Mouse (Mus musculus) cerebellum, postnatal 14 days (tissue): ENCODE measurements at regions not wholly inside any gene's neighbourhood (a gene's known extent, or its start where the extent isn't known, plus 50 kb on each side); places are given as distances from the start of the nearest gene placed in this dataset.

Source experiments
- DNase-seq, 2 experiments: peaks; one replicate each; pipeline ENCODE4 v3.0.0; 2021; ENCODE audit warnings: mixed read lengths in 2 of 2

DNA sequence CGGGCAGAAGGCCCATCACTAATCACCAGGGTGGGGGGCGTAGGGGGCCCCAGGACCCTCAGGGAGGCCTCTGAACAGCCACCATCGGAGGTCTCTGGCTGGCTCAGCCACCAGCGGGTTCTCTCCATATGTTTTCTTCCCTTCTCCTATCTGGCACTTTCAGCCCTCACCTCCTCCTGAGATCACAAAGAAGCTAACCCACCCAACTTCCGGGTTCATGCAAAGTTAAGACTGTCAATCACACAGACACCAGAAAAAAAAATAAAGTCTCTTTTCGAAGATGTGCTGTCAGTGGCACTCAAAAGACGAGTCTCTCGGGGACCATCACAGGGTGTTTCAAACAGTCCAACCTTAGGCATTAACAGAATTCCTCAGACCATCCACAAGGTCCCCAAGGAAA is 314.2 kb downstream of the Sox9 start:
- DNase-seq: no peak

DNA sequence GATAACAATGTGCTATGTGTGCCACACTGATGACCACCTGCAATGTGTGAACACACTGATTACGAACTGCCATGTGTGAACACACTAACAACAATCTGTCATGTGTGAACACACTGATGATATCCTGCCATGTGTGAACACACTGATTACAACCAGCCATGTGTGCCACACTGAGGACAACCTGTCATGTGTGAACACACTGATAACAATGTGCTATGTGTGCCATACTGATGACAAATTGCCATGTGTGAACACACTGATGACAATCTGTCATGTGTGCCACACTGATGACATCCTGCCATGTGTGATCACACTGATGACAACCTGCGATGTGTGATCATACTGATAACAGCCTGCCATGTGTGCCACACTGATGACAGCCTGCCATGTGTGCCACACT is 316.3 kb downstream of the Sox9 start:
- DNase-seq: no peak

DNA sequence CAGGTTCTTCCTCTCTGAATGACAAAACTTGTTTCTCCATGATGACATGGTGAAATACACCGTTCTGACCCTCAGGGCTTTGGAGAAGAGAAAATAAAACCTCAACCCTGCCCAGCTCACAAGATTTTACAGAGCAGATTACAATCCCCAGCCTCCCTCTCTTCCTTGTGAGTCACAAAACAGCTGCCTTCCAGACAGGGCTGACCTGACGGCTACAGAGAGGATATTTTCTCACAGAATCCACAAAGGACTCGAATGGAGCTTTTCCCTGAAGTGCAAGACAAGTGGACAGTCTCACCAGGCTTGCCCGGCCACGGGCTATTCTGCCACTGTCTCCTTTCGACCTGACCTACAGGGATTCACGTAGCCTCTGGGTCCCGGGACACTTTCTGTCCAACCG is 318.8 kb downstream of the Sox9 start:
- DNase-seq: no peak

DNA sequence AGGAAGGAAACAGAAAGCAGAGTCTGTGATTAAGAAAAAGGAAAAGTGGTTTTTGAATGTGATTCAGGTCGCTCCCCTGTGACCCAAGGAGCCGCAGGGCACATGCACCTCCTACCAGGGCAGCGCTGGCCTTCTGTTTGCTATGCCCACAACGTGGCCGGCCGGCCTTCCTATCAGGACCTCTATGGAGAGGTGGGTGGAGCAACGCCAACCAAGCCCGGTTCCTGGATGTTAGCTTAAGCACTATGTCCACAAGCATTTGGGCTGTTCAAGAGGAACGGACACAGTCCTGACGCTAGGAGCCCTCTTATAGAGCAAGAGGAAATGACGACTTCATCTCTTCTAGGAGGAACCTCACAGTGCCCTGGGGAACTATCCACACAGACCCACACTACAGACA is 319.5 kb downstream of the Sox9 start:
- DNase-seq: peak in 1 of 2 experiments; percentile 28

DNA sequence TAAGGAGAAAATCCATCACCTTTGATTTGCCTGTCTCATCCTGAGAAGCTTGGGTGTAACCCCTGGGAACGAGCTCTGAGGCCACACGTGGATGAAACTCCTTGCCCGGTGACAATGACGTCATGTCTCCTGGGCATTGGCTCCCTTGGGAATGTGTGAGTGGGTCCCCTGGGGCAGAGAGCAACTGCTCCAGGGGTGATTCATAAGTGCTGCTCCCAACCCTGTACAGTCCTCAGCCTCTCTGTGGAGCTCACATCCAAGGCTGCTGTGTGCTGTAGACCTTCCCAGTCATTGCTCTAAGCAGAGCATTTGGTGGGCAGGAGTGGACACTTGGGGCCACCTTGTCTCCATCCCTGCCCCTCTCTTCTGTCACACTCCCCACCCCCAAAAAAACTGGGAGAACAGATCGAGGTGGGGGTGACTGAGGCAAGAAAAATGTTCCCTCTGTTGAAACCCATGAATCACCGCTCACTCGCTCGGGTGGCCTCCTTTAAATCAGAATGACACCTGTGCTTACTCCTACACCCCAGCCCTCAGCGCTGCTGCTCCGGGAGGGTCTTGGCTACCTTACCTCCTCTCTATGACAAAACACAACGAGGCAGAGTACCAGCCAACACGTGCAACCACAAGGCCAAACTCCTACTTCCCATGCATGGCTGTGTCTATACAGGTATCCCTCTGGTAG is 321.3 kb downstream of the Sox9 start:
- DNase-seq: no peak

DNA sequence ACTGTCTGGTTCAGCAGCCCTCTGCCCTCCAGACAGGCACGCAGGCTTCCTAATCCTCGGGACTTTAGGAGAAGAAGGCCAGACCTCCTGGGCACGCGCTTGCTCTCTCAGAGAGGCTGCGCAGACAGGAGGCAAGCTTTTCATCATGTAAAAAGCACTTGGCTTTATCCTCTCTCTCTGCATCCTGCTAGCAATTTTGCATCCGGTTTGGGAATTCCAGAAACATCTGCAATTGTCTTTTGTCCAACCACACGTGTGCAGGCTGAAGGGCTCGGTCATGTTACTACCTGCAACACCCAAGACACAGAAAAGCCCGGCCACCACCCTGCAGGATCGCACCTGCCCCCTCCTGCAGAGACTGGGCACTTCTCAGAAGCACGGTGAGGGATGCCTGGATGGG is 323.3 kb downstream of the Sox9 start:
- DNase-seq: no peak

DNA sequence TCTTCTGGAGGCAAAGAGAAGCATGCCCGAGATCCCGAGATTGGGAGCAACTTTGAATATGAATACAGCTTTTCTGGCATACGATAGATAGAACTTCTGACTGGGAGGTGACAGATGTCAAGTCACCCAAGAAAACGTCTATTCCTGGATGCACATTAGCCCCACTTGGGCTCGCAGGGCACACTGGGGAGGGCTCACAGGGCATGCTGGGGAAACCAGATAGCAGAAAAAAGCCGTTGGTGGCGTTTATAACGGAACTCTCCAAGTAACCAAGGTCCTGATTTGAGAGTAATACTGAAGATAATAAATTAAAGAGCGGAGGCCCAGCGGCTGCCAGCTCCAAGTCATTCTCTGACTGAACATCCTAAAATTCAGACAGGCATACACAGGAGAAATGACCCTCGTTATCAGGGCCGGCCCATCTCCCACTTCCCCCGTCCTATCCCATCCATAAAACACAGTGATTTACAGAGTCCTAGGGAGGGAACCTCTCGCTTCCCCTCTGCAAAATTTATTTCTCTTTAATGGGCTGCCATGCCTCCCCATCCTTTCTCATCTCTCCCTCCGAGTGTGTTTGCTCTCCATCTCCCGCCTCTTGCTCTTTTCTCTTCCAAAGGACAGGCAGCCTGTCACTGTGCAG is 325.3 kb downstream of the Sox9 start:
- DNase-seq: no peak

DNA sequence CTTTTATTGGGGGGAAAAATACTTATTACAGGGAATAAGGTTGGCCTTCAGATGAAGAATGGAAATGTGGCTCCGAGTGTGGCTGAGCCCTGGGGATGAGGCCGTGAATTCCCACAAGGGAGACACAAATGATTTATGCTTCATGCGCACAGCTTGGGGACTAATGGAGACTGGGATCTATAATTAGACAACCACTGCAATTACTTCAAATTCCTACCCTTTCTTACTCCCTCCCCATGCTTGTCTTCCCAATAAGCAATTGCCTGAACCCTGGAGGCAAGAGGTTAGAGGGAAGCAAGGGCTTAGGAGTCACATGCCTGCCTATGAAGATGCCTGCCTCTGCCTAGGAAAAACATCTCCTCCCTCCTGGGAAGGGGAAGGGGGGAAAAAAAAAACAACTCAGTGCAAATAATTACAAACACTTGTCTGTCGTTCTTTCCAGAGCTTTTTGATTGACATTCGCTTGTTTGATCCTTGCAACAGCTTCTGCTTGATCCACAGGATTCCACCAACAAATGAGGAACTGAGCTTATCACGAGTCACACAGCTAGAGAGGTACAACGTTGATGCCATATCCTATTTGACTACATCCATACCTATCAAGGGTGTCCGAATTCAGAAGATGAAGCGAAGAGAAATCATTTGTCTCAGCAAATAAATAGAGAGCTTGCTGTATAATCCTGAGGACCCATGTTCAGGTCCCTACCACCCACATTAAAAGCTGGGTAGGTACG is 326.1 kb downstream of the Sox9 start:
- DNase-seq: no peak

DNA sequence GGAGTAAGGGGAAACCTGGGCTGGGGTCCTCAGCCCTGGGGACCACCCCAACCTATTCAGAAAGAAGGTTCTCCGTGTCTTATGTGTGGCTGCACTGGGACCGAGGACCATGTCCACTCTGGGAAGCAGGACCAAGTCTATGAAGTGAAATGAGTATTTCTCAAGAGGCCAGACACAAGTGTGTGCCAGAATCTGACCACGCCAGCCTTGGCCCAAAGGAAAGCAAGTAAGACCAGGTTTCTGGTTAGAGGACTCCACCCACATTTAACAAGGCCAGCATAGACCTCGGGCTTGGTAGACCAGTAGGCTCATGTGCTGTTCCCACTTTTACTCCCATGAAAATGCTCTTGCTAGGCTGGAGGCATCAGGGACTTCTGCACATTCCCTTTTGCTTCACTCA is 327.1 kb downstream of the Sox9 start:
- no peak for DNase-seq

DNA sequence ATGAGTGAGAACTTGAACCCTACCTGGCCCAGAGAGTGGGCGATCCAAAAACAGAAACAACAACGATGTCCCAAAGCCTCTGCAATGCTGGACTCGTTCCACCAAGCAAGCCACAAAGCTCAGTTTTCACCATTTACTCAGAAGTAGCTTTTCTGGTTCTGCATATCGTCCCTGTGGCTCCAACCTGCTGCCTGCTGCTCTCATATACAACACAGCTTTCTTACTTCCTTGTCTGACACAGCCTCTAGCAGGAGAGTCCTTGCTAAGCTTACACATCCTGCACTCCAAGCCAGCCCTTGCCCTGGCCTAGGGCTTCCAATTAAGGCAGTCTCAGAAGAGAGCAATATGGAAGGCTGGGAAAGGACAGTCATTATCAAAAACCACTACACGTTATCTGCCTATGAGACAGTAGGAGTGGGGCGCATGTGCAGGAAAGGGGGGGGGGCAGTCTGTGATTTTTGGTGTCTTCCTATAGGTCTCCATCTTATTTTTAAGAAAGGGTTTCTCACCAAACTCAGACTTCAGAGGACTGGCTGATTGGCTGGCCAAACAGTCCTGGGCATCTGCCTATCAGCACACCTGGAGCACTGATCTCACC is 331.3 kb downstream of the Sox9 start:
- DNase-seq: no peak

DNA sequence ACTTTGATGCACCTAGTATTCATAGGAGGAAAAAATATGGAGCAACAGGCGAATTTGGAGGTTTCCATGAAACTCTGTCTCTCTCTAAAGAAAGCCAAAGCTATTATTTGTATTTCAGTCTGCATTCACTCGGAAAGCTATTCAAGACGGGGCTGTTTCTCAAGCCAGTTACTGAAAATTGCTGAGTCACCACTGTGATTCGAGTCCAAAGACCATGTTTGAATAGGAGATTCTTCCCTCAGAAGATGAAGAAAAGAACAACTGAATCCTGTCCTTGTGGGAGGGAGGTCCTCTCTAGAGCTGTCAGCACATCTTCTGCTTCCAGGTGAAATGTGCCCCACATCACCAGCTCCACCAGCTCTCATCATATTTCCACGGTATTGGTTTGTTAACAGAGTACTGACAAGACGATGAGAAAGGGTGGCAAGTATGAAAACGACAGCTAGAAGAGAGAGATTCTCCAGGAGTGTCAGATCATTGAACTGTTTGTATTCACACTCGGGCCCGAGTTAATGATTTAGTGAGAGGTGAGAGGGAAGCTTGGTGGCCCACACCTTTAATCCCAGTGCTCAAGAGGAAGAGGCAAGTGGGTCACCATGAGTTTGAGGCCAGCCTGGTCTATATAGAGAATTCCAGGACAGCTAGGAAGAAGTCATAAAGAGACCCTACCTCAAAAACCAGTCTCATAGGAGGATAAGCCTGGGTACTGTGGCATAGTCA is 335.3 kb downstream of the Sox9 start:
- DNase-seq: no peak

DNA sequence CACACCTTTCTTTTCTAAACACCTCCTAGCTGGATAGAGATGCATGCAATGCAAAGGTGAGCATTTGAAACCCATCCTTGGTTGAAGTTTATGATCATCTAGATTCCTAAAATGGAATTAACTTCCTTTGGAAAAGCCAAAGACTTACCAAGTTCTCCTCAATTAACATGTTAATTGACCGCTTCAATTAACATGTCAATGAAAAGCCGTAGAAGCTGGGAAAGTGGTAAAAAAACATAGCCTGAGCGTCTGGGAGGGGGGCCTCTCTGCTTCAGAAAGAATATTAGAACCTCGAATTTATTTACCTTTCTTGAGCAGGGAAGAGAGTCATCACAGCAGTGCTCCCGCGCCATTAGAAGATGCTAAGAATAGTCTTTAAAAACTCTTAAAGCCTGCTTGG is 338.5 kb downstream of the Sox9 start:
- no peak for DNase-seq

DNA sequence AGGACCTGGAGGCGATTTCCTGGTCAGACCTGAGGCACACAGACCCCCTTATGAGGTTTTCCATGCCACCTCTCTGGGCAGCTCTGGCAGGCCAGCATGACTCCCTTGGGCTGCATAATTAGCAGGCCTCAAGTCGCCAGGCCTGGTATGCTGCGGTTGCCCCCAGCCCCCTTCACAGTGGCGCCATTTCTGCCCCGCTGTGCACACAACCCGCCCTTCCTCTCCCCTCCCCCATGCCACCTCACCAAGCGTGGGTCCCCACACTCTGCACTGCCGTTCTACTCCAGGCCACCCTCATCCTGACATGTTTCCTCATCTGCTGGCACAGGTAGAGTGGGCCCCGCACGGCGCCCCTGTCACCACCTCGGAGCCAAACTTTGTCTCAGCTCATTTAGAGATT is 339.3 kb downstream of the Sox9 start:
- DNase-seq: no peak

DNA sequence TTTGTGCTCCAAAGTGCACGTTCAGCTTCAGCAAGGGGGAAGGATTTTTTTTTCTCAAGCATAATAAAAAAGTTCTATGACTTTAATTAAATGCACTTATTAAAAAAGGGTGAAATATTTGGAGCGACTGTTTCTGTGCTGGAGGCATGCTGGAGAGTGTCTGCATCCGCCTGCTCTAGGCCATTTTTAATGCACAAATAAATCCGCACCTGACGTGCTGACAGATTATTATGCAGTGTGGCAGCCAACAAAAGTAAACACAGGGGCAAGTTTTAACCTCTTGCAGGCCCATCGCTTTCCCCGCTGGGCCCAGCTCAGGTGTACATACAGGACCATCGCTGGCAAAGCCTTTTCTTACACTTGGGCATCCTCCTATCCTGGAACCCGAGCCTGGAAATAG is 340.1 kb downstream of the Sox9 start:
- no peak for DNase-seq

DNA sequence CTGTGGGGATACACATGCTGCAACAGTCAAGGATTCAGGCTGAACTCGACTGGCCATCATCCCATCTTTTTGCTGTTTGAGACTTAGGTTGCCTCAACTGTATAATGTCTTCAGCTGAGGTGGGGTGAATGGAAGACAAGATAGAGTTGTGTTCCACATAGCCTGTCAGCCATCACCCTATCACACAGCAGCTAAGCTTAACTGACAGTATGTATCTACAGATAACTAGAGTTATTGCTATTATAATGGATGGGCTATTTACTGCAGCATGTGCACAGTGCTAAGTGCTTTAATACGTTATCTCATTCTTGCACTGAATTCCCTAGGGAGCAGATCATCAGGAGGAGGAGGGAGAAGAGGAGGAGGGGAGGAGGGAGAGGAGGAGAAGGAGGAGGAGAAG is 340.9 kb downstream of the Sox9 start:
- DNase-seq: no peak

DNA sequence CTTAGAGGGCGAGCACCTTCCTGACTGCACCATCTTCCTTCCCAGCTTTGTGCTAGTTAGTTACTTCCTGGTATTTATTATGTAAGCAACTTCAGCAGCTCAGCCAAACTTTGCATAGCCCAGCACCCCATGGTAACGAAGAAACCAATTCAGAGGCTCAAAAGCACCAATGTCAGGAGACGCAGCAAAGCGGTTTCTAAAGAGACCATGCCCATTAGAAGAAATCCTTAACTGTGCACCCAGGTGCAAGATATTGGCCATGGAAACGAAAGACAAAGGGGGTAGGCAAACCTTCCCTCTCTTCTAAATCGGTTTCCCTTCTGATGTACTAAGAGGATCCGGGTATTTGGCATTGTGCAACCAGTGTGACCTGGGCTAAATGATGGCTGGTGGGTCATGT is 343.8 kb downstream of the Sox9 start:
- DNase-seq: no peak

DNA sequence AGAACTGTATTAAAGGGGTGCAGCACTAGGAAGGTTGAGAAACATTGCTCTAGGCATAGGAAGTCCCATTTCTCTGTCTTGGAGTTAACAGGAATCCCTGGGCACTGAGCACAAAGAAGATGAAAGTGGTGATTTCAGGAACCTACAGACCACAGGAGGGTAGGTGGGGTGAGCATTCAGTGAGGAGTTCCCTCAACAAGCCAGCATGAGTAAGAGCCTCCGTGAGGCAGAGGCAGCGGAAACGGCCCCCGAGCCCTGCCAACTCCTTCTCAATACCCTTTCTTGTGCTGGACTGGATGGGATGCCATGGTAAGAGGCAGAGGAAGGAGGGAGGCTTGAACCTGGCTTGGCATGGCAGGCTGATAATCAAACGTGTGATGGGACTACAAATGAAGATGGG is 347.2 kb downstream of the Sox9 start:
- DNase-seq: no peak

DNA sequence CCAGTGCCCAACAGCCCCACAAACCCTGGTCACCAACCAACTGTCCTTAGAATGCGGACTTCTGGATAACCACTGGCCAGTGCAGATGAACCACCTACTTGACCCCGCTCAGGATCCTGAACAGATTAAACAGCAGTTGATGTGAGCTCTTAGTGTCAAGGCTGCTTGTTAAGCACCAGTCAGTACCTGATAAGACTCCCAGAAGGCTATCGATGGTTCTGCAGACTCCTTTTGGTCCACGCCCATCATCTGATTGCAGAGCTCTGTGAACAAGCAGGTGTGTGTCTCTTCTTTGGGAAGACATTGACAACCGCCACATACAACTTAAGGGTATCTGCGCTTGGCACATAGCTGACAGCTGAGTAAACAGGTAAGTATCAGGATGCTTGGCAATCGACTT is 348.0 kb downstream of the Sox9 start:
- DNase-seq: no peak

DNA sequence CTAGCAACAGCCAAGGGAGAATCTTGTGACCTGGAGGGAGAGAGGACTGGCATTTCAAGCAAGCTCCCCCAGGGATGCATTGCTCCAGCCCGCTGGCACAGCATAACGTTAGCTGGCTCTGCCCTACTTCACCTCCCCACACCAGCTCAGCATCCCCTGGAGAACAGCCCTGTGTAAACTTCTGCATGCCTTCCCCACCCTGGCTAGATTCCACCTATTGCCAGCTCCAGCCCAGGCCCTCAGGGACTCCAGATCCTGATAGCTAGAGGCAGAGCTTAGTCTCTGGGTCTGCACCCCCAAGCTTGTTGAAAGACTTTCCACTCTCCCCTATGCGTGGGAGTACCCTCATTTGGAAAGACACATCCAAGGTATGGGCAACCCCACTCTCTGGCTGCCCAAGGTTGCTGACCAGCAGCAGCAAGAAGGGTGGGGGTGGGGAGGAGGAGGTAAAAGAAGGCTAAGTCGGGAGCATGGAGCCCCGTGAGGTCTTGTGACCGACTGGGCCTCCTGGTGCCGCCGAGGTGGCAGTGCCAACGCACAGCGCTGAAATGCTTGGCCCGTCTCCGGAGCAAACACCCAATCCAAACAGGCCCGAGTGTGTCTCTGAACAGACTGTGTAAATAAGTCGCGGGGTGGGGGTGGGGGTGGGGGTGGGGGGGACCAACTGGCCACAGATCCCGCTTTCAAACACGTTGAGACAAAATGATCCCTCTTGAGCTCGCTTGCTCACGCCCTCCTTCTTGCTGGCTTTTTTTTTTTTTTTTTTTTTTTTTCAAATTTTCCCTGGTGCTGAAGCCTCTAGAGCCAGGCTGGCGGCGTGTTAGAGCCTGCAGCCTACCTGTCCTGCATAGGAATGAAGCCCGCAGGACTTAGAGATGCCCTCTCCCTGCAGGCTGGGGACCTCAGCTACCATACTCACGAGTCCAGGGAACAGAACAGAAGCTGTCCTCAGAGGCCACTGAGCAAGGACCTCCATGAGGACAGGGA is 350.3 kb downstream of the Sox9 start:
- DNase-seq: peak in 1 of 2 experiments; percentile 42

DNA sequence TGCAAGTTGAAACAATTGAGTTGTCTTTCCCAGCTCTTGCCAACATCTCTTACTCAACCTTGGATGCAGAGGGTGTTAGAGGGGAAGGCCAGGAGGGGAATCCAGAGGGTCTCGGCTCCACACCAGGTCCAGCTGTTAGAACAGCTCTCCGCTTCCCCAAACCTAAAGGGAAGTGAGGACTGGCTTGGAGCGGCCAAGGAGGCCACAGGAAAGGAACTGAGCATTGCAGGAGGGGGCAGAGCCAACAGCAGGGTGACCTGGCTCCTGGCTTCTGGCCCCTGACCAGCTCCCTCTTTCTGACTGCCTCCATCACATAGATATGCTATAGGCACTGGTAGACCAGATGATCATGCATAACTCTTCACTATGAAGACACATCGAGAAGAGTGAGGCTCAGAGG is 351.4 kb downstream of the Sox9 start:
- no peak for DNase-seq

DNA sequence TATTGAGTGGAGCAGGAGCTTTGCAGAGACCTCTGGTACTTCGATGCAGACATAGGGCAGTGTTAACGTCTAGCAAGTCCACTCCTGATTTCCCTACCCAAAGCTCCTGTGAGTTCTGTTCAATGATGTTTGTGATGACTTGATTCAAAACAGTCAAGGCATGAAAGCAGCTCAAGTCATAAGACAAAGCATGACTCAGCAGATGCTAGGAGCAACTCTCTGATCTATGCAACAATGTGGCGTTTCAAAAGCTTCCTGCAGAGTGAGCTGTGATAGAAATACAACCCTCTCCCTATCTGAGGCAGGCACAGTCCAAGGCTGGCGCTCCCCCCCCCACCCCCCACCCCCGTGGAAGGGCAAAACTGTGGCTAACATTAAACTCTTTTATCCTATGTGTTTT is 353.2 kb downstream of the Sox9 start:
- DNase-seq: no peak

DNA sequence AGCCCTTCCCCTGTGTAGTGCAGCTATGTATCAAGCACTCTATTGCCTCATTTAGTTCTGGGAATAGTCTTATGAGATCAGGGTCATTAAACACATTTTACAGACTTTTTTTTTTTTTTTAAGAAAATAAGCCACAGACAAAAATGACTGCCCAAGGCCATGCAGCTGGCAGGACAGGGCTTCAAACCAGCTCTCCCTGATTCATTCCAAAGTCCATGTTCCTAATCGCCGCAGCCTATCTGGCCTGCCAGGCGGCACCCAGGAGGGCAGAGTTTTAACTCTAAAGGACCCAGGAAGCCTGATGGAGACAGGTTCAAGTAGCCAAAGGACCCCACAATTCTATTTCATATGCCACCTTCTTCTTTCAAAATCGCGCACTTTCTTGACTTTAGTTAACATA is 356.4 kb downstream of the Sox9 start:
- DNase-seq: no peak
